Mouse (Mus musculus): ENCODE measurements around the gene Ncbp3. TPM values are rescaled to one million over a fixed set of nuclear protein-coding genes. Genes with fewer than 3 reads are reported as not detected.

Gene Ncbp3
- polyA plus RNA-seq, 1 experiment = 3.5 TPM

- peak overlapping the region; percentile 38 for H3K4me3 ChIP-seq
- no peaks in the 10 kb centered on the region for H3K27me3 ChIP-seq (ENCODE audit: control insufficient read depth, insufficient read depth, insufficient read length)
- TF ChIP-seq POLR2AphosphoS2 (IDR thresholded peaks at IDR 0.05; ENCODE audit: insufficient read length, low read depth) = no peak
- peak in 1 of 3 experiments; percentile 16 for TF ChIP-seq MYOG (IDR thresholded peaks at IDR 0.05; ENCODE audit: control insufficient read depth in 1 of 3, insufficient read depth in 1 of 3, insufficient read length in 2 of 3, low read depth in 2 of 3)
- TF ChIP-seq MYOD1 (IDR thresholded peaks at IDR 0.05; ENCODE audit: control insufficient read depth in 1 of 3, insufficient read length in 2 of 3, low read depth in 2 of 3) = peak in 1 of 3 experiments; percentile 33
These were observed 28.3 kb upstream of the Ncbp3 start for GRCm38 (mm10) chr11:73019147-73019795.

GRCm38 (mm10) chr11:73020953-73021800, 26.4 kb upstream of the Ncbp3 start:
- Histone ChIP-seq H3K27me3 (ENCODE audit: control insufficient read depth, insufficient read depth, insufficient read length) (no peaks in the 10 kb centered on the region), H3K4me2 (ENCODE audit: low read depth) (peak overlapping the region; percentile 42), H3K79me2 (ENCODE audit: control insufficient read depth, insufficient read depth) (no peaks in the 10 kb centered on the region), H3K4me3 (no peak overlapping the region), H3ac (ENCODE audit: control insufficient read depth, insufficient read length) (no peak overlapping the region), H3K36me3 (ENCODE audit: control insufficient read depth, insufficient read depth) (no peaks in the 10 kb centered on the region)
- TF ChIP-seq MAX (IDR thresholded peaks at IDR 0.05; ENCODE audit: low read depth) (no peak), E2F4 (IDR thresholded peaks at IDR 0.05; ENCODE audit: insufficient read depth) (no peak), MYOD1 (IDR thresholded peaks at IDR 0.05; ENCODE audit: control insufficient read depth in 1 of 3, insufficient read length in 2 of 3, low read depth in 2 of 3) (no peak), REST (IDR thresholded peaks at IDR 0.05; ENCODE audit: insufficient read depth, insufficient read length) (no peak), MYOG (IDR thresholded peaks at IDR 0.05; ENCODE audit: control insufficient read depth in 1 of 3, insufficient read depth in 1 of 3, insufficient read length in 2 of 3, low read depth in 2 of 3) (no peak), POLR2AphosphoS2 (IDR thresholded peaks at IDR 0.05; ENCODE audit: insufficient read length, low read depth) (no peak), USF1 (IDR thresholded peaks at IDR 0.05; ENCODE audit: low read depth) (no peak), SRF (IDR thresholded peaks at IDR 0.05; ENCODE audit: control insufficient read depth, insufficient read length, low read depth) (no peak), TCF3 (IDR thresholded peaks at IDR 0.05; ENCODE audit: insufficient read length, low read depth) (no peak), POLR2A (IDR thresholded peaks at IDR 0.05; ENCODE audit: insufficient read length, low read depth) (no peak), TCF12 (IDR thresholded peaks at IDR 0.05; ENCODE audit: insufficient read depth, poor library complexity, severe bottlenecking) (no peak), CEBPB (IDR thresholded peaks at IDR 0.05; ENCODE audit: insufficient read depth, poor library complexity, severe bottlenecking) (no peak)

More at GRCm38 (mm10) chr11:73019147-73019795, 28.3 kb upstream of the Ncbp3 start:
- Histone ChIP-seq H3K4me2 (ENCODE audit: low read depth) (peak overlapping the region; percentile 92), H3K79me2 (ENCODE audit: control insufficient read depth, insufficient read depth) (no peaks in the 10 kb centered on the region), H3K36me3 (ENCODE audit: control insufficient read depth, insufficient read depth) (no peaks in the 10 kb centered on the region), H3ac (ENCODE audit: control insufficient read depth, insufficient read length) (peak overlapping the region; percentile 6)

GRCm38 (mm10) chr11:73023099-73023498, 24.5 kb upstream of the Ncbp3 start:
- Histone ChIP-seq H3ac (ENCODE audit: control insufficient read depth, insufficient read length) (no peak overlapping the region), H3K27me3 (ENCODE audit: control insufficient read depth, insufficient read depth, insufficient read length) (no peaks in the 10 kb centered on the region), H3K4me2 (ENCODE audit: low read depth) (peak overlapping the region; percentile 51), H3K79me2 (ENCODE audit: control insufficient read depth, insufficient read depth) (no peaks in the 10 kb centered on the region), H3K4me3 (no peak overlapping the region), H3K36me3 (ENCODE audit: control insufficient read depth, insufficient read depth) (no peaks in the 10 kb centered on the region)
- TF ChIP-seq E2F4 (IDR thresholded peaks at IDR 0.05; ENCODE audit: insufficient read depth) (no peak), MYOD1 (IDR thresholded peaks at IDR 0.05; ENCODE audit: control insufficient read depth in 1 of 3, insufficient read length in 2 of 3, low read depth in 2 of 3) (no peak), TCF12 (IDR thresholded peaks at IDR 0.05; ENCODE audit: insufficient read depth, poor library complexity, severe bottlenecking) (no peak), REST (IDR thresholded peaks at IDR 0.05; ENCODE audit: insufficient read depth, insufficient read length) (no peak), USF1 (IDR thresholded peaks at IDR 0.05; ENCODE audit: low read depth) (no peak)

GRCm38 (mm10) chr11:73023827-73024226, 23.8 kb upstream of the Ncbp3 start:
- Histone ChIP-seq H3K79me2 (ENCODE audit: control insufficient read depth, insufficient read depth) (no peaks in the 10 kb centered on the region), H3K36me3 (ENCODE audit: control insufficient read depth, insufficient read depth) (no peaks in the 10 kb centered on the region), H3K4me2 (ENCODE audit: low read depth) (no peak overlapping the region), H3K27me3 (ENCODE audit: control insufficient read depth, insufficient read depth, insufficient read length) (no peaks in the 10 kb centered on the region), H3K4me3 (no peak overlapping the region), H3ac (ENCODE audit: control insufficient read depth, insufficient read length) (no peak overlapping the region)
- no peak for TF ChIP-seq REST (IDR thresholded peaks at IDR 0.05; ENCODE audit: insufficient read depth, insufficient read length)
- TF ChIP-seq TCF3 (IDR thresholded peaks at IDR 0.05; ENCODE audit: insufficient read length, low read depth) = no peak
- no peak for TF ChIP-seq MYOG (IDR thresholded peaks at IDR 0.05; ENCODE audit: control insufficient read depth in 1 of 3, insufficient read depth in 1 of 3, insufficient read length in 2 of 3, low read depth in 2 of 3)
- TF ChIP-seq POLR2AphosphoS2 (IDR thresholded peaks at IDR 0.05; ENCODE audit: insufficient read length, low read depth) = no peak
- no peak for TF ChIP-seq POLR2A (IDR thresholded peaks at IDR 0.05; ENCODE audit: insufficient read length, low read depth)
- TF ChIP-seq SRF (IDR thresholded peaks at IDR 0.05; ENCODE audit: control insufficient read depth, insufficient read length, low read depth) = no peak
- TF ChIP-seq USF1 (IDR thresholded peaks at IDR 0.05; ENCODE audit: low read depth) = no peak
- TF ChIP-seq MYOD1 (IDR thresholded peaks at IDR 0.05; ENCODE audit: control insufficient read depth in 1 of 3, insufficient read length in 2 of 3, low read depth in 2 of 3) = no peak
- no peak for TF ChIP-seq E2F4 (IDR thresholded peaks at IDR 0.05; ENCODE audit: insufficient read depth)
- no peak for TF ChIP-seq MAX (IDR thresholded peaks at IDR 0.05; ENCODE audit: low read depth)
- TF ChIP-seq CEBPB (IDR thresholded peaks at IDR 0.05; ENCODE audit: insufficient read depth, poor library complexity, severe bottlenecking) = no peak
- TF ChIP-seq TCF12 (IDR thresholded peaks at IDR 0.05; ENCODE audit: insufficient read depth, poor library complexity, severe bottlenecking) = no peak
